Mouse (Mus musculus): ENCODE measurements around the gene Fkbp5.
"Not testable (repeated sequence)": the region's sequence is repeated elsewhere in the genome, so short reads cannot be mapped to it uniquely, and the experiment has no call there.

- not testable (repeated sequence) for TF ChIP-seq CTCF (conservative IDR thresholded peaks at IDR 0.05 in 1 of 2, IDR thresholded peaks at IDR 0.05 in 1 of 2; ENCODE audit: low read depth in 2 of 2, low read length in 2 of 2); E2F4 (IDR thresholded peaks at IDR 0.05; ENCODE audit: insufficient replicate concordance, low read depth, low read length); MEF2A (IDR thresholded peaks at IDR 0.05; ENCODE audit: borderline replicate concordance, low read depth, low read length); ZC3H11A (IDR thresholded peaks at IDR 0.05; ENCODE audit: low read depth, low read length); POLR2A (IDR thresholded peaks at IDR 0.05; ENCODE audit: low read depth, low read length); ELF1 (IDR thresholded peaks at IDR 0.05; ENCODE audit: low read depth, low read length); HCFC1 (IDR thresholded peaks at IDR 0.05; ENCODE audit: low read depth, low read length); ZNF384 (IDR thresholded peaks at IDR 0.05; ENCODE audit: low read depth, low read length); PAX5 (IDR thresholded peaks at IDR 0.05; ENCODE audit: low read length); BHLHE40 (IDR thresholded peaks at IDR 0.05; ENCODE audit: low read depth, low read length); SMC3 (IDR thresholded peaks at IDR 0.05; ENCODE audit: low read depth, low read length); MAFK (IDR thresholded peaks at IDR 0.05; ENCODE audit: insufficient replicate concordance, low read length); CHD2 (IDR thresholded peaks at IDR 0.05; ENCODE audit: low read length)
These were observed 98.8 kb downstream of the Fkbp5 start for GRCm38 (mm10) chr17:28418481-28418880.
